Mouse (Mus musculus): Measurements from ENCODE around the gene H6pd. TPM values are rescaled to one million over a fixed set of nuclear protein-coding genes. Genes with fewer than 3 reads are reported as not detected.

H6pd gene
- polyA plus RNA-seq, 1 experiment from 2014 or later, result 14.9 TPM

DNA sequence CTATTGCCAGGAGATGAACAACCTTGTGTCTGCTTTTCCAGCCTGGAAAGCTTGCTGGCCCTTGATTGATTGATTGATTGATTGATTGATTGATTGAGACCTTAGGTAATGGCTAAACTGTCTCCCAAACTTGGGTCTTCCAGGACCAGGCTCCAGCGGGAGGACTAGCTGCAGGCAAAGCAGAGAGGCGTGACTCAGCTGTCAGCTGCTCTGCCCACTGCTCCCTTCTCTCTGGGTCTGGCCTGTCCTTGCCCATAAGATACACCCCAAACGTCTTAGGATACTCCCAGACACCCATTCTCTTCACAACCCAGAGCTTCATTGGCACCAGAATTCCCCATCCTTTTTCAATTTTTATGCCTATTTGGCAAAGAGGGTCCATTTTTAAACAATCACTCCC lies 78.1 kb downstream of the H6pd start:
- WGBS, result 58% methylated on average over 3 of the region's 3 CpGs
- ATAC-seq (ENCODE audit: insufficient read depth, low FRiP score), result no peak
- H3K4me3 ChIP-seq (replicated peaks; ENCODE audit: low read length), result no peak overlapping the region
- H3K36me3 ChIP-seq (ENCODE audit: control insufficient read depth, insufficient read depth, low read length), result no peaks in the 10 kb centered on the region
- H3K4me2 ChIP-seq (ENCODE audit: low read depth, low read length), result no peak overlapping the region
- no peak overlapping the region for H3K27ac ChIP-seq (ENCODE audit: low read length)
- no peak overlapping the region for H3K9ac ChIP-seq (ENCODE audit: low read length)
- no peaks in the 10 kb centered on the region for H3K4me1 ChIP-seq (ENCODE audit: control insufficient read depth, insufficient read depth, low read length)
- H3K9me3 ChIP-seq (replicated peaks; ENCODE audit: control insufficient read depth, low read length), result no peaks in the 10 kb centered on the region
- H3K27me3 ChIP-seq (ENCODE audit: control insufficient read depth, insufficient read depth, low read length), result no peaks in the 10 kb centered on the region

Other genes starting within 250 kb of the H6pd start
- gene Slc25a33, start 234.7 kb downstream of the H6pd start, polyA plus RNA-seq (2015; fragmentation: Nextera tagmentation; extraction: Ambion mirVana), result 7.8 and 8.1 TPM in 2 replicates
- gene Spsb1, start 54.0 kb downstream of the H6pd start, polyA plus RNA-seq (2015; fragmentation: Nextera tagmentation; extraction: Ambion mirVana), result 14.6 and 17.0 TPM in 2 replicates
- gene Gpr157, start 78.3 kb upstream of the H6pd start, polyA plus RNA-seq (2015; fragmentation: Nextera tagmentation; extraction: Ambion mirVana), result 1.5 TPM in 2 replicates
- gene Slc2a5, start 110.3 kb upstream of the H6pd start, polyA plus RNA-seq (2015; fragmentation: Nextera tagmentation; extraction: Ambion mirVana), result 1.00 and 1.8 TPM in 2 replicates
- 0.14 TPM in 1 of 2 replicates, not detected in the other for gene Slc2a7, start 139.9 kb upstream of the H6pd start, polyA plus RNA-seq (2015; fragmentation: Nextera tagmentation; extraction: Ambion mirVana)
- not detected in 2 replicates for gene Car6, start 192.3 kb upstream of the H6pd start, polyA plus RNA-seq (2015; fragmentation: Nextera tagmentation; extraction: Ambion mirVana)
- 1,435 and 1,468 TPM in 2 replicates for gene Eno1, start 227.7 kb upstream of the H6pd start, polyA plus RNA-seq (2015; fragmentation: Nextera tagmentation; extraction: Ambion mirVana)

All from stomach, embryonic 16.5 days (tissue).